In genomic region chr12:3309391-3310320, GRCm38 (mm10) we compare ENCODE assay signal across 8 mouse cellular contexts. TPM values are rescaled to one million over a fixed set of nuclear protein-coding genes. Genes with fewer than 3 reads are reported as not detected.
DNase-seq lines count a peak whose midpoint lies in the region; ATAC-seq and TF ChIP-seq lines count a peak whose summit lies in the region.

Gene Rab10, minus strand, starts transcription at chr12:3309969.

- TF ChIP-seq CTCF in CH12.LX (conservative IDR thresholded peaks at IDR 0.05 in 1 of 2, IDR thresholded peaks at IDR 0.05 in 1 of 2; ENCODE audit: low read depth in 2 of 2, low read length in 2 of 2) = no peak

- in situ Hi-C loops in CH12.LX (cut with MboI; ENCODE audit: low pct_ligation_motif_present, low pct_unique_long_range_greater_than_20kb, low sequenced_read_pairs) = loop anchor here (5.0 kb wide), 2 partner anchors 38 to 72 kb away; no protein-coding TSS in a partner anchor

- peaks cover 0 to 25% of the 10 kb centered on the region in 2 experiments; a peak in 3 of 4 replicates for H3K4me1 ChIP-seq in CH12.LX (ENCODE audit: control insufficient read depth in 1 of 2, insufficient read depth in 2 of 2)
- H3K4me1 ChIP-seq in forebrain, embryonic 11.5 days (replicated peaks; ENCODE audit: control insufficient read depth, insufficient read depth, low read length) = peaks cover 4% of the 10 kb centered on the region; the same call in 1 of the 2 replicates
- H3K4me1 ChIP-seq in heart, embryonic 16.5 days (ENCODE audit: control insufficient read depth, insufficient read depth, low read length) = peaks cover 18% of the 10 kb centered on the region
- peaks cover 33% of the 10 kb centered on the region for H3K4me1 ChIP-seq in liver, embryonic 15.5 days (replicated peaks)
- peaks cover 9% of the 10 kb centered on the region for H3K4me1 ChIP-seq in neural tube, embryonic 12.5 days

- WGBS in forebrain, embryonic 11.5 days = under 1% methylated on average over 95 of the region's 111 CpGs
- WGBS in heart, embryonic 16.5 days = under 1% methylated on average over 107 of the region's 111 CpGs
- WGBS in liver, embryonic 15.5 days (ENCODE audit: insufficient replicate concordance) = under 1% methylated on average over 90 of the region's 111 CpGs
- under 1% methylated on average over 99 of the region's 111 CpGs for WGBS in neural tube, embryonic 12.5 days

- DNase-seq in CH12.LX (ENCODE audit: extremely low read depth) = peak; percentile 94
- DNase-seq in c-Kit-positive CD71-positive TER-119-negative erythroid progenitor cells, embryonic 14.5 days (ENCODE audit: low read depth) = peak; percentile 91
- DNase-seq in forebrain, embryonic 11.5 days (ENCODE audit: low spot score) = peak; percentile 99
- DNase-seq in kidney, postnatal 36 days = peak; percentile 99
- peak; percentile 97 for DNase-seq in telencephalon, adult 2 months (ENCODE audit: low read depth, low spot score)

- H3K79me2 ChIP-seq in CH12.LX (replicated peaks; ENCODE audit: control insufficient read depth, extremely low read depth, insufficient read depth, poor library complexity, severe bottlenecking) = peaks cover 42% of the 10 kb centered on the region

- dilution Hi-C loops in CH12.LX (cut with MboI; ENCODE audit: extremely low pct_ligation_motif_present, extremely low pct_unique_long_range_greater_than_20kb, low sequenced_read_pairs) = no loop called here

- peak within 1 kb of the TSS; percentile 94 for H3K4me2 ChIP-seq in CH12.LX (ENCODE audit: insufficient read depth, low read depth, poor library complexity, severe bottlenecking)
- H3K4me2 ChIP-seq in forebrain, embryonic 11.5 days (ENCODE audit: low read depth, low read length, severe bottlenecking) = peak within 1 kb of the TSS; percentile 75
- peak within 1 kb of the TSS; percentile 95 for H3K4me2 ChIP-seq in heart, embryonic 16.5 days (ENCODE audit: low read depth, low read length)
- peak within 1 kb of the TSS; percentile 91 for H3K4me2 ChIP-seq in liver, embryonic 15.5 days
- H3K4me2 ChIP-seq in neural tube, embryonic 12.5 days (replicated peaks) = peak within 1 kb of the TSS; percentile 64

- peak within 1 kb of the TSS; percentile 77 for H3K9ac ChIP-seq in CH12.LX (ENCODE audit: insufficient read depth, low read depth)
- H3K9ac ChIP-seq in forebrain, embryonic 11.5 days (ENCODE audit: low read length) = peak within 1 kb of the TSS; percentile 84
- peak within 1 kb of the TSS; percentile 93 for H3K9ac ChIP-seq in heart, embryonic 16.5 days (ENCODE audit: low read length)
- peak within 1 kb of the TSS; percentile 92 for H3K9ac ChIP-seq in liver, embryonic 15.5 days
- peak within 1 kb of the TSS; percentile 90 for H3K9ac ChIP-seq in neural tube, embryonic 12.5 days

- TF ChIP-seq POLR2A in CH12.LX (IDR thresholded peaks at IDR 0.05; ENCODE audit: low read depth, low read length) = peak; percentile 91

- no peaks in the 10 kb centered on the region for H3K27me3 ChIP-seq in CH12.LX (replicated peaks)
- H3K27me3 ChIP-seq in forebrain, embryonic 11.5 days (ENCODE audit: control insufficient read depth, insufficient read depth, low read length) = no peaks in the 10 kb centered on the region
- no peaks in the 10 kb centered on the region for H3K27me3 ChIP-seq in heart, embryonic 16.5 days (ENCODE audit: control insufficient read depth, insufficient read depth, low read length)
- H3K27me3 ChIP-seq in liver, embryonic 15.5 days = no peaks in the 10 kb centered on the region
- H3K27me3 ChIP-seq in neural tube, embryonic 12.5 days (replicated peaks) = no peaks in the 10 kb centered on the region

- H3K27ac ChIP-seq in CH12.LX (ENCODE audit: insufficient read depth, low read depth) = peak within 1 kb of the TSS; percentile 87
- H3K27ac ChIP-seq in forebrain, embryonic 11.5 days (ENCODE audit: low read depth, low read length) = peak within 1 kb of the TSS; percentile 93
- H3K27ac ChIP-seq in heart, embryonic 16.5 days (ENCODE audit: low read length) = peak within 1 kb of the TSS; percentile 99
- peak within 1 kb of the TSS; percentile 100 for H3K27ac ChIP-seq in liver, embryonic 15.5 days (replicated peaks)
- peak within 1 kb of the TSS; percentile 93 for H3K27ac ChIP-seq in neural tube, embryonic 12.5 days

- peak; percentile 97 for ATAC-seq in forebrain, embryonic 11.5 days (replicated peaks; ENCODE audit: low FRiP score)
- ATAC-seq in heart, embryonic 16.5 days (replicated peaks; ENCODE audit: extremely low read depth, insufficient read depth, low FRiP score) = peak; percentile 99
- ATAC-seq in liver, embryonic 15.5 days (ENCODE audit: insufficient read depth) = peak; percentile 97
- ATAC-seq in neural tube, embryonic 12.5 days (ENCODE audit: low FRiP score, low read depth) = peak; percentile 97

- TF ChIP-seq EP300 in CH12.LX (IDR thresholded peaks at IDR 0.05; ENCODE audit: low read length) = no peak

- peak; percentile 1 for TF ChIP-seq RAD21 in CH12.LX (IDR thresholded peaks at IDR 0.05; ENCODE audit: low read depth, low read length)

- peak within 1 kb of the TSS; percentile 79 to 85 (median 84) for H3K4me3 ChIP-seq in CH12.LX (replicated peaks in 1 of 3; ENCODE audit: low read depth in 2 of 3, low read length in 2 of 3, poor library complexity in 1 of 3)
- peak within 1 kb of the TSS; percentile 83 for H3K4me3 ChIP-seq in forebrain, embryonic 11.5 days (ENCODE audit: low read depth, low read length)
- peak within 1 kb of the TSS; percentile 98 for H3K4me3 ChIP-seq in heart, embryonic 16.5 days (ENCODE audit: low read length)
- H3K4me3 ChIP-seq in liver, embryonic 15.5 days (replicated peaks) = peak within 1 kb of the TSS; percentile 95
- peak within 1 kb of the TSS; percentile 80 for H3K4me3 ChIP-seq in neural tube, embryonic 12.5 days

- no peaks in the 10 kb centered on the region for H3K9me3 ChIP-seq in CH12.LX (replicated peaks; ENCODE audit: low read length)
- H3K9me3 ChIP-seq in forebrain, embryonic 11.5 days (ENCODE audit: control insufficient read depth, low read length) = no peaks in the 10 kb centered on the region
- H3K9me3 ChIP-seq in heart, embryonic 16.5 days (replicated peaks; ENCODE audit: control insufficient read depth, low read length) = no peaks in the 10 kb centered on the region
- H3K9me3 ChIP-seq in liver, embryonic 15.5 days (replicated peaks) = no peaks in the 10 kb centered on the region
- 0 out of 2 replicates have a peak, but pooled peaks cover 6% of the 10 kb centered on the region for H3K9me3 ChIP-seq in neural tube, embryonic 12.5 days

- peaks cover 0 to 6% of the 10 kb centered on the region in 2 experiments for H3K36me3 ChIP-seq in CH12.LX (replicated peaks in 1 of 2; ENCODE audit: control insufficient read depth in 1 of 2, insufficient read depth in 1 of 2, low read length in 1 of 2)
- H3K36me3 ChIP-seq in forebrain, embryonic 11.5 days (ENCODE audit: control insufficient read depth, insufficient read depth, low read length) = no peaks in the 10 kb centered on the region
- H3K36me3 ChIP-seq in heart, embryonic 16.5 days (ENCODE audit: control insufficient read depth, insufficient read depth) = no peaks in the 10 kb centered on the region
- no peaks in the 10 kb centered on the region for H3K36me3 ChIP-seq in liver, embryonic 15.5 days (replicated peaks)
- no peaks in the 10 kb centered on the region for H3K36me3 ChIP-seq in neural tube, embryonic 12.5 days

TF ChIP-seq in CH12.LX, 34 proteins besides CTCF, POLR2A, EP300 and RAD21 (continues in another document):
- TF ChIP-seq POLR2AphosphoS2 (IDR thresholded peaks at IDR 0.05; ENCODE audit: low read depth, low read length) (peak; percentile 54; the same call in 1 of the 2 replicates), ZC3H11A (IDR thresholded peaks at IDR 0.05; ENCODE audit: low read depth, low read length) (no peak), MXI1 (IDR thresholded peaks at IDR 0.05; ENCODE audit: low read depth, low read length) (no peak; the same call in 1 of the 2 replicates), MEF2A (IDR thresholded peaks at IDR 0.05; ENCODE audit: borderline replicate concordance, low read depth, low read length) (peak; percentile 32), MAFK (IDR thresholded peaks at IDR 0.05; ENCODE audit: insufficient replicate concordance, low read length) (no peak), USF1 (IDR thresholded peaks at IDR 0.05; ENCODE audit: low read depth, low read length) (no peak), ZKSCAN1 (IDR thresholded peaks at IDR 0.05; ENCODE audit: borderline replicate concordance, low read depth, low read length) (no peak), ELF1 (IDR thresholded peaks at IDR 0.05; ENCODE audit: low read depth, low read length) (peak; percentile 67), KAT2A (IDR thresholded peaks at IDR 0.05; ENCODE audit: insufficient replicate concordance, low read length) (0 out of 2 replicates have a peak, but pooled peaks have one; percentile 32), JUND (conservative IDR thresholded peaks at IDR 0.05; ENCODE audit: low read depth, low read length) (no peak), MAZ (IDR thresholded peaks at IDR 0.05; ENCODE audit: low read depth, low read length) (peak; percentile 22; the same call in 1 of the 2 replicates), RCOR1 (conservative IDR thresholded peaks at IDR 0.05; ENCODE audit: low read depth, low read length) (0 out of 2 replicates have a peak, but pooled peaks have one; percentile 26), CHD1 (IDR thresholded peaks at IDR 0.05; ENCODE audit: low read depth, low read length) (no peak), BHLHE40 (IDR thresholded peaks at IDR 0.05; ENCODE audit: low read depth, low read length) (peak; percentile 69; the same call in 1 of the 2 replicates), ETS1 (conservative IDR thresholded peaks at IDR 0.05; ENCODE audit: low read depth, low read length) (0 out of 2 replicates have a peak, but pooled peaks have one; percentile 7), IRF4 (IDR thresholded peaks at IDR 0.05; ENCODE audit: low read depth, low read length) (peak; percentile 24; the same call in 1 of the 2 replicates), ZMIZ1 (IDR thresholded peaks at IDR 0.05; ENCODE audit: low read depth, low read length) (peak; percentile 90), E2F4 (IDR thresholded peaks at IDR 0.05; ENCODE audit: insufficient replicate concordance, low read depth, low read length) (peak; percentile 64; the same call in 1 of the 2 replicates), MYC (IDR thresholded peaks at IDR 0.05; ENCODE audit: low read depth, low read length) (no peak), NRF1 (IDR thresholded peaks at IDR 0.05; ENCODE audit: low read depth, low read length) (peak; percentile 96), TCF12 (IDR thresholded peaks at IDR 0.05; ENCODE audit: low read depth, low read length) (peak; percentile 86)

RNA-seq across cellular contexts. Expression of gene Rab10, which starts in this region (rescaled TPM):
- total RNA-seq in CH12.LX (2012; rRNA removed) (60.1 and 68.2 TPM in 2 replicates), CH12.LX (2014; rRNA removed) (91.8 and 109 TPM in 2 replicates)
- polyA plus RNA-seq in CH12.LX (2012; ENCODE audit: insufficient read length, low read depth) = 108 and 111 TPM in 2 replicates
- 111 and 118 TPM in 2 replicates for polyA plus RNA-seq in forebrain, embryonic 11.5 days (2014; fragmentation: Nextera tagmentation; extraction: Ambion mirVana)
- polyA plus RNA-seq in heart, embryonic 16.5 days (2015; fragmentation: Nextera tagmentation; extraction: Ambion mirVana) = 63.1 and 69.6 TPM in 2 replicates
- polyA plus RNA-seq in liver, embryonic 15.5 days (2015; fragmentation: Nextera tagmentation; extraction: Ambion mirVana) = 45.3 and 45.7 TPM in 2 replicates
- 159 and 182 TPM in 2 replicates for polyA plus RNA-seq in neural tube, embryonic 12.5 days (2016; fragmentation: Nextera tagmentation; extraction: Ambion mirVana)

Comparison
In these comparisons a context has a peak if more than half of its experiments do, and no peak if none do; other contexts are left out.
1. Peak in every context shown above with its lines: DNase-seq, ATAC-seq, H3K4me3 ChIP-seq and H3K27ac ChIP-seq.